Mouse (Mus musculus) layer of hippocampus, postnatal 25 days (tissue): ENCODE data around the gene Kcnc3. TPM values are rescaled to one million over a fixed set of nuclear protein-coding genes. Genes with fewer than 3 reads are reported as not detected.

Source experiments
- DNase-seq, 2 experiments: peaks; one replicate each; pipeline ENCODE4 v3.0.0; 2022; ENCODE audit warnings: mixed read lengths in 2 of 2, low spot score in 1 of 2; ENCODE audit errors: extremely low spot score in 1 of 2
- total RNA-seq, 2 experiments: library from RNA; stranded (reverse); gene quantifications; 2 replicates each; pipeline ENCODE4 v1.2.3; 2021

The Kcnc3 gene
- total RNA-seq, 2 experiments from 2014 or later: 167 to 190 TPM

DNA sequence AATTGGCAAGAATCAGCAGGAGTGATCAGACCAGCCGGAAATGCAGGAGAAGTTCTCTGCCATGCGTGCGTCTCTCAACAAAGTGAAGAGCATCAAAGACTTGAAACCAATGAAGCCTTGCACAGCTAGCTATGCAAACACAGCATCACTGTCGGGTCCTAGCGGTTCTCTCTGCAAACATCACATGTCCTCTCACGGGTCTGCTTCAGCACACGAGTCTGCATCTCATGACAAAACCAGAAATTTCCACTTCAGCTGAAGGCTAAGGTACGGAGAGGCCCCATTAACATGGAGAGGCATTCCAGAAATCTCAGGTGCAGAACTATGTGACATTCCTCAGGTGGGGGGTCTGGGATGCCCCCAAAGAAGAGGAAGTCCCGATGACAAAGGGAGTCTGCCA lies 21.7 kb upstream of the Kcnc3 start:
- no peak for DNase-seq

DNA sequence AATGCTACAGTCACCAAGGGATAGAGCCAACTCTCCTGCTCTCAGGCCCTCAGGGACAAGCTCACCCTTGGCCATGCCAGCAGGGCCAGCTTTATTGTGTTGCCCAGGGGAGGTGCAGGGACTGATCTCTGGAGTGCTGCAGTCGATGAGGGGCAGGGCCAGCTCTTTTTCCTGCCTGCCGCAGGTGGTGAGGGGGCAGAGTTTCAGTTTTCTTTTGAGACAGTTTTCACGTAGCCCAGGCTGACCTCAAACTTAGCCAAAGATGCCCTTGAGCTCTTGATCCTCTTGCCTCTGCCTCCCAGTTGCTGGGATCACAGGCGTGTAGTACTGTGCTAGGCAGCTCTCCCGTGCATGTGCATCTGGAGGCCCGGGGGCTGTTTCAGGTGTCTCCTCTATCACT lies 19.5 kb upstream of the Kcnc3 start:
- DNase-seq: no peak

DNA sequence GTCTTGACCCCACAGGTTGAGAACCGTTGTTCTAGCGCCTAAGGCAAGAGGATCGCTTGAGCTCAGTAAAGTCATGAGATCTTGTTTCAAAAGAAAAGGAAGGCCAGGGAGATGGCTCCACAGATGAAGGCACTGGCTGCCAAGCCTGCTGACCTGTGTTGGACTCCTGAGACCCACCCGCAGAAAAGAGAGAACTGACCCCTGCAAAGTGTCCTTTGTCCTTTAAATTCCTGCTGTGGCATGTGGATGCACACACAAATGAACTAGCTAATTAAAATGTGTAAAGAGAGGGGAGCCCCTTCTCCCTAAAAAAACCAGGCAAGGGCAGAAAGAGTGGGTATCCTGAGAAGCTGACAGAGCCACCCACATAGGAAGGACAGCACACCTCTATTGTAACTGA lies 18.7 kb upstream of the Kcnc3 start:
- no peak for DNase-seq

DNA sequence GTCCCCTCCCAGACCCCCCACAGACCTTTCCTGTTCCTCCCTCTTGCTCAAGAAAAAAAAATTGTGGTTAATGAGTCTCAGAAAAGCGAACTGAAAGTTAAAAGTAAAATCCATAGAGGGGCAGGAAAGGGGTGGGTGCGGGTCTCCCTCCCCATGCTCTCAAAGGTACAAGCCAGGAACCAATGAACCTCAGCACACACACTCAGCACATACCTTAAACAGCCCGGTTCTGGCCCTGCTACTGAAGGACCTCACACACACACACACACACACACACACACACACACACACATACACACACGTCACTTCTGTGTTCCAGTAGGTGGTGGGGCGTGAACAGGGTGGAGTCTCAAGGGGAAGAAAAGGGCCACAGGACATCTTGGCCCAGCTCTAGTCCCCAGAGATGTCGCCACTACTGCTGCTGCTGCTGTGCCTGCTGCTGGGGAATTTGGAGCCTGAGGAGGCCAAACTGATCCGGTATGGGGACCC lies 18.2 kb upstream of the Kcnc3 start, which contains the start of gene Napsa:
Napsa (plus strand) TSS at position 168 of the 489 bp plus-strand sequence.
- no peak for DNase-seq

DNA sequence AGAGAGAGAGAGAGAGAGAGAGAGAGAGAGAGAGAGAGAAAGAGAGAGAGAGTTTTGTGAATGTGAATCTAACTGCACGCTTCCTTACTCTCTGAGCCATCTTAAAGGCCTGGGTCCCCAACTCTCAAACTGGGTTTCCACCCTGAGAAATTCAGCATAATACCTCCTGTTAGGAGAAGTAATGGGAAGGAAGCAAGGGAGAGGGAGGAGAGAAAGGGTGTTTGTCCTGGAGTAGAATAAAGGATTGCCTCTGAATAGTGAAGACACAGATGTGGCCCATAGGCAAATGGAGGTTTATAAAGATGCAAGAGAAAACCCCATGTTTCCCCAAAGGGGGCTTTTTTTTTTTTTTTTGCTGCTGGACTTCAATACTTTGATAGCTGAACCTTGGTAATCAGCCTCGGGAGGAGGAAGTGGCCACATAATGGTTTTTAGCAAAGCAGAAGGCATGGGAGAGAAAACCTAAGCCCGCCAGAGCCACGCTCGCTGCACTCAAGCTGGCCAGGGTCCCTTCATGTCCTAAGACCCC lies 17.4 kb upstream of the Kcnc3 start:
- no peak for DNase-seq

DNA sequence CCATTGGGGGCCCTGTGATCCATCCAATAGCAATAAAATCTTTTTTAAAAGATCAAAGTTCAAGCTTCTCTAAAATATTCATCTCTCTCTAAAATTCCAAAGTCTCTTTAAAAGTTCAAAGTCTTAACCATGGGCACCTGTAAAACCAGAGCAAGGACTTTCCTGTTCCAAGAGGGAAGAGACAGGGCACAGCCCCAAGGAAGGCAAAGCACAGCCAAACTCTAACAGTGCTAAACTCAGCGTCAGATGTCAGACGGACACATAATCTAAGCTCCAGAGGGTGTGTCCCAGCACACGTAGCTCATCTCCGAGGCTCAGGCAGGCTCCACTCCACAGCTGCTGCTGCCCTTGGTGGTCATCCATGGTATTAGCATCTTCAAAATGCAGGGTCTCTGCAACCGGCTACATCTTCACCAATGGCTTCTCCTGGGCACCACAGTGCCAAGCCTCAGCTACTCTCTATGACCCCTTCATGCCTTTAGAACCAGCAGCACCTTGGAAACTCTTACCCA lies 14.1 kb upstream of the Kcnc3 start:
- DNase-seq: no peak

DNA sequence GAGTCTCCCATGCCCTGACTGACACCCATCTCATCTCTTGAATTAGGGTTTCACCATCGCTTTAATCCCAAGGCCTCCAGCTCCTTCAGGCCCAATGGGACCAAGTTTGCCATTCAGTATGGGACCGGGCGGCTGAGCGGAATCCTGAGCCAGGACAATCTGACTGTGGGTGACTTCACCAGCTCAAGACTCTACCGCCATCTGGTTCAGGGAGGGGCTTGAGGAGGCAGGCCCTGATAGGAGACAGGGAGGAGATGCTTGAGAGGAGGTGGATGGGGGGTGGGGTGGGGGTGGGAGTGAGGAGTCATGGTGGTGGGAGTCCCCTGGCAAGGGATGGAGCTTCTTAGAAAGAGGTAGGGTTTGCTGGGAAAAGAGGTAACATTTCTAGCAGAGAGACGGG lies 8.8 kb upstream of the Kcnc3 start:
- no peak for DNase-seq

DNA sequence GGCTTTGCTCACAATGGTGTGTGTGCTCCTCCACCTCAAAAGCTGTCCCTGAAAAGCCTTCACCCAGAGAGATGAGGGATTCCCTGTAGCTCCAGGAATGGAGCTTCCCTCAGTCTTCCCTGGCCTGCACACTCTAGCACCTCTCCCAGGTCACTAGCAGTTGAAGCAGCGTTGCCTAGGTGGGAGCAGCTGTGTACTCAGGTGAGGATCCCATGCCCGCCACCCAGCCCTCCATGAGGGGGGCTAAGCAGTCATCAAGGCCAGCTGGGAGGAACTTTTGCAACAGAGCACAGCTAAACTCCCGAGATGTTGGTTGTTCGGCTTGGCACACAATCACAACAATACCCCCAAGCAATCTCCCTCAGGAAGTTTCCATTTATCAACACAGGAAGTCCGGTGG lies 7.8 kb upstream of the Kcnc3 start:
- DNase-seq: no peak

DNA sequence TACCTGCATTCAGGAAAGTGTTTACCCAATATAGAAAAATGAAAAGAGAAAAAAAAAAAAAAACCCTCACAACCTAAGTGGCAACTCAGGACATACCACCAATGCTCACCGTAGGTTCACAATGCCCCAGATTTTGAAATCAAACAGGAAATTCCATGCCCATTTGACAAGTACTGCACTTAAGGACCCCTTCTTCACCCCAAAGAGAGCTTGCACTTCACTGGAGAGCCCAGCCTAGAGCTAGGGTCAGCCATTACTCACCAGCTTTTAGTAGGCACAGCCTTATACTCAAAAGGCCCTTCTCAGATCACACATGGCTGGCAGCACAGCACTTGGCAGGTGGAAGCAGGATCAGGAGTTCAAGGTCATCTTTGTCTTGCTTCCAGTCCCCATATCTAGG lies 7.3 kb upstream of the Kcnc3 start:
- no peak for DNase-seq

DNA sequence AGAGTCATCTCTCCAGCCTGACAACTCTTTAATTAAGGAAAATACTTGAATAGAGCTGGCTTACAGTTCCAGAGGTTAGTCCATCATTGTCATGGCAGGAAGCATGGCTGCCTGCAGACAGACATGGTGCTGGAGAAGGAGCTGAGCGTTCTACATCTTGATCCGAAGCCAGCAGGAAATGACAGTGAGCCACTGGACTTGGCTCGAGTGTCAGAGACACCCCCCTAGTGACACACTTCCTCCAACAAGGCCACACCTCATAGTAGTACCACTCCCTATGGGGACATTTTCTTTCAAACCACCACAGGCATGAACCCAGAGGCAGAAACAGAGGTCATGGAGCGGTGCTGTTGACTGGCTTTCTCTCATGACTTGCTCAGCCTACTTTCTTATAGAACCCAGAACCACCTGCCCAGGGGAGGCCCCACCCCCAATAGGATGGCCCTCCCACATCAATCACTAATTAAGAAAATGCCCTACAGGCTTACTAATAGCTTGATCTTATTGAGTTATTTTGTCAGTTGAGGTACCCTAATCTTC lies 6.1 kb upstream of the Kcnc3 start:
- no peak for DNase-seq

DNA sequence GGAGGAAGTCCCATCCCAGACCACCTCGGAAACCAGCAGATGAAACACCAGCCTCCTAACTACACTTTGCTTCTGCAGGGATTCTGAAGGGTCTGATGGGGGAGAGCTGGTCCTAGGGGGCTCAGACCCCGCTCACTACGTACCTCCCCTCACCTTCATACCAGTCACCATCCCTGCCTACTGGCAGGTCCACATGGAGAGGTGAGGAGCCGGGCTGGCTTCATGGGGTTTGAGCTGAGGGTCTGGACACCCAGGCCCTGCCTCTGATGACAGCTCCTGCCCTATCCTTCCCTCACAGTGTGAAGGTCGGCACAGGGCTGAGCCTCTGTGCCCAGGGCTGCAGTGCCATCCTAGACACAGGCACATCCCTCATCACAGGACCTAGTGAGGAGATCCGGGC lies 5.5 kb upstream of the Kcnc3 start:
- DNase-seq: no peak

DNA sequence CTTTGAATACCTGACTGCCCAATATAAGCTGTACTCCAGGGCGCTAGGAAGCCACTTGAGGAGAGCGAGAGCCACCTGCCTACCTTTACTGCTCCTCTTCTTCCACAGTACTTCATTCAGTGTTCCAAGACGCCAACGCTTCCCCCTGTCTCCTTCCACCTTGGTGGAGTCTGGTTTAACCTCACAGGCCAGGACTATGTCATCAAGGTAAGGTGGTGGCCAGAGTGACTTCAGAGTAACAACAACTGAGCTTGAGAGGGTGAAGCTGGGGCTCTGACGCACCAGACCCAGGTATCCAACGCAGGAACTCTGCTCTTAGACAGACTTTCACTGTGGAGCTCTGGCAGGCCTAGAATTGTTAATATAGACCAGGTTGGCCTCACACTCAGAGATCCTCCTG lies 4.9 kb upstream of the Kcnc3 start:
- no peak for DNase-seq

DNA sequence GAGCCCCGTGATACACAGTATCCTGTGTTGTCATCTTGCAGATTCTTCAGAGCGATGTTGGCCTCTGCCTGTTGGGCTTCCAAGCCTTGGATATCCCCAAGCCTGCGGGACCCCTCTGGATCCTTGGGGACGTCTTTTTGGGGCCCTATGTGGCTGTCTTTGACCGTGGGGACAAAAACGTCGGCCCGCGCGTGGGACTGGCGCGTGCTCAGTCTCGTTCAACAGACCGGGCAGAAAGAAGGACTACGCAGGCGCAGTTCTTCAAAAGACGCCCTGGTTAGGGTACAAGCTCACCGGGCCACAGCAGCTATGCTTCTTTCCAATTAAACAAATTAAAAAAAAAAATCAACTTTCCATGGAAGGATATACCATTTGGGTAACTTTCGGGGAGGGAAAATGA lies 3.9 kb upstream of the Kcnc3 start:
- DNase-seq: peak; percentile 60 to 71

DNA sequence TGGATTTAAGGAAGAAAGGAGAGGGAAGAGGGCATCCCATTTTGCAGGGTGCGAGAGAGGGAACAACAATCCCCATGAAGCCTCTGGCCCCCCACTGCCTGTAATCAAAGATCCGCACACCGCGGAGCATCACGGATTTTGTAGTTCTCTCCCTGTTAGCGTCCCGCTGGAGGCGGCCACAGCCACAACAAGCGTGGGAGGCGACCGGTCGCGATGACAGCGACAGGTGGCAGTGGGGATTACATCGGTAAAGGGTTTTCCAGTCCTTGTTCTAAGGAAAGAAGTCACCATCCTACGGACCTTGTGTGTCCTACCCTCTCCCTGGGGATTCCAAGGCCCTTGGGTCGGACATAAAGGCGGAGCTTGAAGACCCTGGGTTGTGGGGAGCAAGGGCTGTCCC lies 3.5 kb upstream of the Kcnc3 start:
- DNase-seq: peak; percentile 66 to 78

DNA sequence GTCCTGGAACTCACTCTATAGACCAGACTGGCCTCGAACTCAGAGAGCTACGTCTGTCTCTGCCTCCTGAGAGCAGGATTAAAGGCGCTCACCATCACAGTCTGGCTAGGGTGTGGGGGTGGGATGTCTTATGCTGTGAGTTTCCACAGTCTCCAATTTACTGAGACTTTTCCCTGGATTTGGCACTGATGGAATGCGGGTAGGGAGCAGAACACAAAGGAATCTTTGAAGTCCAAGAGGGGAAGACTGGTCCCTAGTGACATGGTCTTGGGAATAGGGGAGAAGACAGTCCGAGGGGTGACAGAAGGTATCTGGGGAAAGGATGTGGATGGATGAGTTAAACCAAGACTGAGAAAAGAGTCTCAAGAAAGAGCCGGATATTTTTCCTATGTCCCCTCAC lies 2.8 kb upstream of the Kcnc3 start:
- no peak for DNase-seq

DNA sequence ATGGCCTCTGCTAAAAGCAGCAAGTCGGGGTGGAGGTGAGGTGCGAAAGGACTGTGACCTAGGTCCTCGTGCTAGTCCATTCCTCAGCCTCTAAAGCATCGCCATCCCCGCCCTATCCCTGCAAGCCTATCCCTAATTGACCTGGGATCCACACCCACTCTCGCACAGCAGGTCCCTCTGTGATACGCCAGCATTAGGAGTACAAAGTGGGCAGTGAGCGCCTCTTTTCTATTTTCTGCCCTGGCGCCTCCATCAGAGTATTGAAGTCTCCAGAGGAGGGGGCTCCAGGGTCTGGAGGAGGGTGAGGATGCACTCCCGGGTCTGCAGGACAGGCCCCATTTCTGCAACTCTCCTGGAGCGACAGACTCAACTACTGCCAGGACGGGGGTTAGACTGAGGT lies 2.1 kb upstream of the Kcnc3 start:
- no peak for DNase-seq

DNA sequence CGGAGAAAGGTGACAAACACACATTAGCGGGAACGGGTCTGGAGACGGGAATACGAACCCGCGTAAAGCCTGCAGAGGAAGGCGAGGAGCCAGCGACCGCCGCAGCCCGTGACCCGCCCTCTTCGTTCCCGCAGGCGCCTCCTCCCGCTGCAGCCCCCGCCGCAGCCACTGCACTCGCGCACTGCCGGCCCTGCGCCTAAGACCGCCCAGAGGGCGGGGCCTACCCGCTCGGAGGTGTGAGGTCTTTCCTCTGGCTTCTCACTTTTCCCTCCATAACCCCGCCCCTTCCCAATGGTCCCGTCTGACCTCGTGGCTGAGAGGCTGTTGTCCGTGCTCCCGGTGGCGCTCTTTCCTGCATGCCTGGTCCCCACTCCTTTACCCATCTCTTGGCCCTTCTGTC lies 1.3 kb upstream of the Kcnc3 start:
- peak; percentile 54 to 63 for DNase-seq

DNA sequence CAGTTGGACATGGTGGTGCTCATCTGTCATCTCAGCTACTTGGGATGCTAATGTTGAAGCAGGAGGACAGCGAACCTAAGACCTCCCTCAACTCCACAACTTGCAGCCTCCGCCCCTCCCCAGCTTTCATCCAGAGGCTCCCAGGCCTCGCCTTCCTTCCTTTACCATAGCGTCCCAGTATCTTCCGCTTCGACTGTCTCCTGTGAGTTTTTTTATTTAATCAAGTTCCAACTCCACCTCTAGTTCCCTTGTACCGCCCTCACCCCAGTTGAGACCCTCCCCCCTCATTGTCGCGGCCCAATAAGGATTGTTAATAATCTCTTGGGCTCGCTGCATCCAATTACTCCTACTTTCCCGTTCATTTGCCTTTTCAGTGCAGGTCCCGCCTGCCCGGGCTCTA lies 518 bp upstream of the Kcnc3 start:
- DNase-seq: no peak

DNA sequence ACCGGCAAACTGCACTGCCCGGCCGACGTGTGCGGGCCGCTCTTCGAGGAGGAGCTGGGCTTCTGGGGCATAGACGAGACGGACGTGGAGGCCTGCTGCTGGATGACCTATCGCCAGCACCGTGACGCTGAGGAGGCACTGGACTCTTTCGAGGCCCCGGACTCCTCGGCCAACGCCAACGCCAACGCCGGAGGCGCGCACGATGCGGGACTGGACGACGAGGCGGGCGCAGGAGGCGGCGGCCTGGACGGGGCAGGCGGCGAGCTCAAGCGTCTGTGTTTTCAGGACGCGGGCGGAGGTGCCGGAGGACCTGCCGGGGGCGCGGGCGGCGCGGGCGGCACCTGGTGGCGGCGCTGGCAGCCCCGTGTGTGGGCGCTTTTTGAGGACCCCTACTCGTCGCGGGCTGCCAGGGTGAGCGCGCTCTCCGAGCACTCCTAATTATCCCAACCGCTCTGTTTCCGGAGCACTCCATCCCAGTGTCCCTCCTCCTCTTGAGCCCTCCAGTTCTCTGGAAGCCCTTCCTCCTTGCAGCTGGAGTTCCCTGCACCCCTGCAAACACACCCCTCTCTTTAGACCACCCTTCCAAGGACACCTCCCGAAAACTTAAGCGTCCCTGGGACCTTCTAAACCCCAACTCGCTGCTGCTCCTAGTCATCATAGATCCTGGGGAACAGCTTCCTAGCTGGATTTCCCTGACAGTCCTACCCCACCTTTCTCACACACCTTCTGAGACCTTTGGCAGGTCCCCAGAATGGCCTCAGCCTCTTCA lies 1.1 kb downstream of the Kcnc3 start:
- DNase-seq: no peak

DNA sequence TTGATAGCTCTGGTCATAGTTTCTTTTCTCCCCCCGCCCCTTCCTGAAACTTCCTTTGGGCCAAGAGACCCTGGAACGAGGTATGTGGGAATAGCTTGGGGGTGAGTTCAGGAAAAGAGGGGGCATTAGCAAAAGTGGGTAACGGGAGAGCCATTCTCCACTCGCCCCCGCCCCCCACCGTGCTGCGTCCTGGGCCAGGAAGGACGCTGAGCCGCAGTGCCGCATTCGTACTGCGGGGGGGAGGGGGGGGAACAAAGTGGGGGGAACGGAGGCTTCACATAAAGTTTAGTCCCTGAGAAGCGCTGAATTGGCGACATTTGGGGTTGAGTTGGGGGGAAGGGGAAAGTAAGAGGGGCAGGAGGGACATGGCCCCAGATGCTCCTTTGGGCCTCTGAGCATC lies 2.6 kb downstream of the Kcnc3 start:
- no peak for DNase-seq

DNA sequence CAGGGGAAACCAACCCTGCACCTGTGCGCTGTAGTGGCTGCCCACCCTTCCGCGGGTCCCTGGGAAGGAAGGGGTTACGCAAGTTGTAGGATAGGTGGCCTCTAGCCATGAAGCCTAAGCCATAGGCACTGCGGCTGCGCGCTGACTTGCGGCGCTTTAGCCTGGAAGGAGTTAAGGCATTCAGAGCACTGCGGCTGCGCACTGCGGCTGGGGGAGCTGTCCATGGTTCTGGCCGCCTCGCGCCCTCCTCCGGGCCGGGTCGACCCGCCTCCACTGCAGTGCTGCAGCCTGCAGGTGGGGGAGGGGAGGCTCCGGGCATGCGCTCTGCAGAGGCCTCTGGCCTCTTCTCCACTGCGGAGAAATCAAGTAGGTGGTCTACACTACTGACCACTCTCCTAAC lies 3.3 kb downstream of the Kcnc3 start:
- DNase-seq: peak; percentile 89 to 90

DNA sequence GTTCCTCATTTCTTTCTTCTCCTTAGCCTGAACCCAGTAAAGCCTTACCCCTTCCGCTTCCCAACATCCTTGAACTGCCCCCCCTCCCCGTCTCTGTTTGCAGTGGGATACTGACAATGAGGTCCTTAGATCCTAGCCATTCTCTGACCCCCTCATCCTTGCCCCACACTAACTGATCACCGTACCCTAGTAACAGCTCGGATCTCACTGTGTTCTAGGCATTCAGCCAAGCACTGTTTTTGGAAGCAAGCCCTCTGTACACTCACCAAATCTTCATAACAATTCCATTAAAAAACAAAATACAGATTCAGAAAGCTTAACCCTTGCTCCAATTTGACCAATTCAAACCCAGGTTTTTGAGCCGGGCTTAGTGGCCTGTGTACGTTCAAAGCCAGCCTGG lies 3.8 kb downstream of the Kcnc3 start:
- peak in 1 of 2 experiments; percentile 71 for DNase-seq
